Mouse (Mus musculus) brown adipose tissue, adult 24 weeks (tissue): ENCODE data around the gene Gulp1. TPM values are rescaled to one million over a fixed set of nuclear protein-coding genes. Genes with fewer than 3 reads are reported as not detected.
A peak's percentile ranks its signal among the peaks of the same experiment; 100 is the strongest.

Source experiments
- H3K27ac ChIP-seq: fragments of 200-500 bp; replicated peaks from 2 replicates; pipeline ENCODE4 v1.5.1; 2012; ENCODE audit warnings: low read depth, mild to moderate bottlenecking, low read length
- H3K4me1 ChIP-seq: fragments of 200-500 bp; 2 replicates; pipeline ENCODE4 v1.6.1; 2012; ENCODE audit warnings: low read length, mixed read lengths; ENCODE audit not compliant: control insufficient read depth, insufficient read depth, insufficient read length
- H3K4me3 ChIP-seq: fragments of 200-500 bp; 2 replicates; pipeline ENCODE4 v1.5.1; 2012; ENCODE audit warnings: low read depth, mild to moderate bottlenecking, low read length, moderate library complexity; ENCODE audit not compliant: insufficient read depth
- polyA plus RNA-seq: library from polyadenylated mRNA; stranded (reverse); fragments of >200 nt; gene quantifications from 2 replicates; pipeline ENCODE4 v1.2.4, GENCODE M21; 2012; ENCODE audit not compliant: missing spikeins, insufficient read depth, insufficient read length

The Gulp1 gene
- polyA plus RNA-seq, 1 experiment: 5.8 TPM

DNA sequence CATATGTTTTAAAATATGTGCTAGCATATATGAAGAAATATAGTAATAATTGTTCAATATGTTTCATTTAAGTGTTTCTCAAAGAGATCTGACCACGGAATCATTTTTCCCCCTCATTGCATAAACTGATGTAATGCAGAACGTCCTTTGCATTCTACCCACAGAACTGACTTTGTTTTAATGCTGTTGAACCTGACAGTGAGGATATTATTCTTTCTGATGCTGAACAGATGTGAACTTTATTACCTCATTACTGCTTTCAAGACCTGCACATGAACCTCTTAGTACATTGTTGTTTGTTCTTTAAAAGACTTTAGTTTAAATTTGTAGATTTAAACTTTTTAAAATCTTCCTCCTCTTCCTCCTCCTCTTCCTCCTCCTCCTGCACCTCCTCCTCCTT, 67.4 kb downstream of the Gulp1 start:
- no peak overlapping the region for H3K27ac ChIP-seq
- no peak overlapping the region for H3K4me3 ChIP-seq
- no peaks in the 10 kb centered on the region; the same call in 1 of the 2 replicates for H3K4me1 ChIP-seq

DNA sequence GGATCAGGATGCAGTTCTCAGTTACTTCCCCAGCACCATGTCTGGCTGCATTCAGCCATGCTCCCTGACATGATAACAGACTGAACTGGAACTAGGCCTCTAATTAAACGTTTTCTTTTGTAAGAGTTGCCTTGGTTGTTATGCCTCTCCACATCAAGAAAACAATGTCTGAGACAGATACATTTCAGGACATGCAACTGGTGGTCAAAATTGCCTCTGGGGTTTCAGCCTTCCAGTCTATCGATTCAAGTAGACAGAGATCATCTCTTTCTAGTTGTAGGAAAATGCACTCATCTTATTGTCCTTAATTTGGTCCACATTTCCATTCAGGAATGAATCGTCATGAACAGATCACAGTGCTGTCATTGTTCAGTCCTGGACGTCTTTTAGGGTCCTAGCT, 83.2 kb downstream of the Gulp1 start:
- no peak overlapping the region for H3K4me3 ChIP-seq
- H3K4me1 ChIP-seq: no peaks in the 10 kb centered on the region; the same call in 1 of the 2 replicates
- H3K27ac ChIP-seq: no peak overlapping the region

DNA sequence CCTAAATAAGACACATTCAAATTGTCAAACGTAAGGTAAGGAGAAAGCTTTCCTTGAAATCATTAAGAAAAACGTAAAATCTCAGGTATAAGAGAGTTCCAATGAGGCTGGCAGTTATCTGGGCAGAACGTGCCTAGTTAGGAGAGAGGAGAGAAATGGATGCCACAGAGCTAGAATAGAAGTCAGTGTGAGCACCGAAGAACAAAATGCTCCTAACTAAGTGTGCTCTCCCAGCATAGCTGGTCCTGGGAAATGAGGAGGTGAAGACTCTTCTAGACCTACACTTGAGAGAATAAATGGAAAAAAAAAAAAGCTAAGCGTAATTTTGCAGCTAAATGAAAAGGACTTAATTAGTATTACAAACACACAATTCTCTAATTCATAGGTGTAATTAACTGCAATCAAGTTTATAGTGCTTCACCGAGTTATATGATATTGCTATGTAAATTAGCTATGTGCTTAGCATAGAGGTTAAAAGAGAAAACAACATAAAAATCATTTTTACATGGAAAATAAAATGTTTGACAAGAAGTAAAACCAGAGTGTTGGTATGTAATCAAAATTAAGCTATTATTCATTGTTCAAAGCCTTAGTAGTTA, 94.5 kb downstream of the Gulp1 start:
- Histone ChIP-seq H3K4me1 (no peaks in the 10 kb centered on the region), H3K4me3 (no peak overlapping the region), H3K27ac (no peak overlapping the region)

DNA sequence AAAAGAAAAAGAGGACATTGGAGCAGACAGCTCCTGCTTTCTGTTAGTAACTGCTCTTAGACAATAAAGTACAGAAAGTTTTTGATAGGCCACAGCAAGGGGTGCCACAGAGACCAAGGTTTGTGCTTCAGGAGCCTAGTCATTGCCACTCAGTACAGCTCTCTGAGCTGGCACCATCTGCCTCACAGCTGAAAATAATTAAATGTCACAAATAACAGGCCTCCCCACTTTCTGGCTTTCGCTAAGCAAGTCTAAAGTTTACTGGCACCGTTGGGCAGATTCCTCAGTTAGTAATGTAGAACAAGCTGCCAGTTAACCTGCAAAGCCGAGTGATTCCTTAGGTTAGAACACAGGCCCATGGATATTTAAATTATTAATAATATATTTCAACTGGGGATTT, 127.7 kb downstream of the Gulp1 start:
- H3K4me1 ChIP-seq: no peaks in the 10 kb centered on the region; the same call in 1 of the 2 replicates
- H3K4me3 ChIP-seq: no peak overlapping the region
- no peak overlapping the region for H3K27ac ChIP-seq

DNA sequence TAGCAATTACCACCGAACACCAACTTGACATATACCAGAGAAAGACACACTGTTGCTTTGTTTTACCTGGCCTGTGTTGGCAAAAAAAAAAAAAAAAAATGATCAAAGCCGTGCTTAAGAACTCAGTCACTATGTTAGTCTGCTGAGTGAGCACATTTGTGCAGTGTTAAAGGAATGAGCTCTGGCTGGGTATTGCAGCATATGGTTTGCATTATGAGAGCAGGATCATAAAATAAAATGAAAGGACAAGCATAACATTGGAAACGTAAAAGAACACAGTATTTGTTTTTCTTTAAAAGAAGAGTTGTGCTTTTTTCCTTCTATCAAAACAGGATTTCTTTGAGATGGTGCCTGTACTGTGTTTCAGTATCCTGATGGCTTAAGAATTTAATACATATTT, 128.1 kb downstream of the Gulp1 start:
- Histone ChIP-seq H3K27ac (no peak overlapping the region), H3K4me3 (no peak overlapping the region), H3K4me1 (no peaks in the 10 kb centered on the region; the same call in 1 of the 2 replicates)

DNA sequence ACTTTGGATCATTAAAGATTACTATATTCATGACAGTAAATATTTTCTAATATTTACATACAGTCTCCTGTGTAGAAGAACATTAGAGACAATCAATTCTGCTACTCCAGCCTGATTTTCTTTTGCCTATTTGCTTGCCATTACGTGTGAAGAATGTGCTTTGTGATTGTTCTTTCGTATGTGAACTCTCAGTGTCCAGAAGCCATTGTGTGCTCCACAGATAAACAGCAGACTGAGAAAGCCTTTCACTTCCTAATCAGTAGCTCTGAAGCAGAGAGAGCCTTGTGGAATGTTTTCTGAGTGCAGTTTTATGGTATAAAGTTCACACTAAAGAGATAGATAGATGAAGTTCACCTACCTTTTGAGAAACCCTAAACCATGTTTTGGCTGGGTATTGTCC, 131.2 kb downstream of the Gulp1 start:
- Histone ChIP-seq H3K4me1 (no peaks in the 10 kb centered on the region), H3K4me3 (no peak overlapping the region), H3K27ac (no peak overlapping the region)

DNA sequence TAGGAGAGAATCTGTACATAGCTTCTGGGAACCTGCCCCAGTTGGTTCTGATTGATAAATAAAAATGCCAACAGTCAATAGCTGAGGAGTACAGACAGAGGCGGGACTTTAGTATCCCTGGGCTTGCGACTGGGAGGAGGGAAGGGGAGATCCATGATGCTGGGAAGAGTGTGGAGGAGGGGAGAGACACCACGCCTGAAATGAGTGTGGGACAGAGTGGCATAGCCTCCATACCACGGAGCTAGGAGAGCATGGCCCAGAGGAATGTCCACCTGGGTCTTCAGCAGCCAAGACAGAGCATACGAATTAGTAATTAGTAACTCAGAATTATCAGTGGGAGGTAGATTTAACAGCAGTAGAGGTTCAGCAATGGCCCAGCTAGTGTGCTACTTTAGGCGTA, 132.4 kb downstream of the Gulp1 start:
- no peak overlapping the region for H3K4me3 ChIP-seq
- H3K4me1 ChIP-seq: no peaks in the 10 kb centered on the region
- H3K27ac ChIP-seq: no peak overlapping the region

DNA sequence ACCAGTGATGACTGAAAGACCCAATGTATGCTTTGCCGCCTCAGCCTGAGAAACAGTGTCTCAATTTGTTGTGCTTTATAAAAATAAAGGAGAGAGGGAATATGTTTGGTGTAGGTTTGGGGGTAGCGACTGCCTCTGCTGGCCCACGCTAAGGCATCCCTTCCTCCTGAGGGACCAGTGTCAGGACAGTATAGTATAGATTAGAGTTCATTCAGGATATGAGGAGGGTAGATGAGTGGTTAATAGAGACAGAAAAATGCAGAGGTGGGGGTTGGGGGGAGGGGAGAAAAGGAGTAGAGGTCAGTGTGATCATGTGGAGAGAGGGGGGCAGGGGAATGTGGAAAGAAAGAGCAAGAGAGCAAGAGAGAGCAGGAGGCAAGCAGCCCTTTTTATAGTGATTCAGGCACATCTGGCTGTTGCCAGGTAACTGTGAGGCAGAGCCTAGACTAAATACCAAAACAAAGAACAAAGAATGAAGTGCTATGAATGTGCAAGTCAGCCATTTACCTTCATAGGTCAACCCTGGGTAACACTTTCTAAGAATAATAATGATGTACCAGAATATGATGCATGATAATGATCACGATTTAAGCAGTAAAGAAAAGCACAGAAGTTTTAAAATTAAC, 169.6 kb downstream of the Gulp1 start:
- Histone ChIP-seq H3K4me1 (no peaks in the 10 kb centered on the region), H3K27ac (no peak overlapping the region), H3K4me3 (no peak overlapping the region)

DNA sequence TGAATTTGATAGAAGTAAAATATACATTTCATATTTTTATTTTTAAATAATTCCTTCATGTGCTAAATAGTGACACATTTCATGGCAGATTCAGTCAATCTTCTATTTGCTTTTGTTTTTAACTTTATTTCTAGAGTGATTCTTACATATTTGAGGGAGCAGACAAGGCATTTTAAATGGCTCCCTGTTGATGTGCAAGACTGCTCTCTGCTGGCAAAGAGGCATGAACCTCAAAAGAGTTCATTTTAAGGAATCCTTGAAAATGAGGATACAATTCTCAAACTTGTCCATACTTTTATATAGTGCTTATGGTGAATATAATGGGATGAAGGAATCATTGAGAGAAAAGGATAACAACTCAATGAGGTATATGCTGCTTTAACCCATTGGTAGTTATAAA, 189.9 kb downstream of the Gulp1 start:
- no peak overlapping the region for H3K27ac ChIP-seq
- no peaks in the 10 kb centered on the region for H3K4me1 ChIP-seq
- H3K4me3 ChIP-seq: no peak overlapping the region

DNA sequence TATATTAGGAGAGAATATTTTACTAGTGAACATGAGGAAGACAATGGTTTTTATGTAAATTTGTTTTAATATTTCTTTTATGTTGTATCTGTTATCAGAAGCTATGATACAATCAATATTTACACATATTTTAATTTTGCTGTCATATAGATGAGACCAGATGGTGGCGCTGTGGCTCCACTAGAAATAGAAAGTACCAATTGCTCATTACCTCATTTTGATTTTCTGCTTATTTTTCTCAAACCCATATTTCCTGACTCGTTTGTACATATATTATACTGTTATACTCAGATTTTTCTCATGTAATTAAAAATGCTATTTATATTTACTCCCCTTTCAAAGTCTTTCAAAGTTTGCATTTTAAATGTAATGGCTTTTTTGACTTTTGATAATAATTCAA, 194.4 kb downstream of the Gulp1 start:
- no peak overlapping the region for H3K4me3 ChIP-seq
- no peak overlapping the region for H3K27ac ChIP-seq
- peaks cover 3% of the 10 kb centered on the region for H3K4me1 ChIP-seq

DNA sequence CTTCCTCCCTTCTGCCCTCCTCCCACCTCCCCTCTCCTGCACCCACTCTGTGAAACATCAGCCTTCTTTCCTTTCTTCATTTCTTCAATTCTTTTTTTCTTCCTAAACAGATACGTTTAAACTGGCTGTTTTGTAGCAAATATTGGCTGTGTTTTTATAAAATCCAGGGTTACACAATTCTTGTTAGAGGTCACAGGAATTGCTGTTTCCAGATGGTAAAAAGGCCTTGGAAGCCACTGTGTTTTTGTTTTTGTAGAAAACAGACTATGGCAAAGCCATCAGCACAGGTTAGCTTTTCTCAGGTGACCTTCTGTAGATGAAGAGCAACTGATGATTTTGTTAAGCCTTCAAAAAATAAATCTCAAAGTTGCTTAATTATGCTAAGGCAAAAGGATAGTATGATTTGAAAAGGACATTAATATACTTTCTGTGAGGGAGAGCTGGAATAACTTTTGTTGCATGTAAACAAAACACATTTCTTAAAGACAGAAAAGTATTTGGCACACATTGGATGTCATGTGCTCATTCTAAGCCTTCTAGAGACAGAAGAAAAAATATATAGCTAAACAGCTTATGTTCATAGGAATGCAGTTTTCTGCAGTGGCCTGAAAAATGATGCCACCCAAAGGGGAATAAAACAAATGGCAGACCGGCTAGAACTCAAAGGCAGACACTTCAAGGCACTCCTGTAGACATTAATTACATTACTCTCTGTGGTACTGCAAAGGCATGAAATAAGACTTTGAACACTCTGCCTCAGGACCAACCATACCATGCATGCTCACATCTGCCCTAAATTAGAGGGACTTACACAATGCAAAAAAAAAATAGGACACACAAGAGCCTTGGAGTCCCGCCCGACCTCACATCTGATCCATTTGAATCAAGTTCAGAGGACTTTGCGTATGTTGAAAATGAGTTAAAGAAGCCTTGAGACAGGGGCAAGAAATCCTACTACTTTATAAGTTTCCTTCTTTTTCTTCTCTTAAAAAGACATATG, 199.7 kb downstream of the Gulp1 start:
- Histone ChIP-seq H3K4me1 (peaks cover 3% of the 10 kb centered on the region), H3K4me3 (no peak overlapping the region), H3K27ac (peak overlapping the region; percentile 66)

DNA sequence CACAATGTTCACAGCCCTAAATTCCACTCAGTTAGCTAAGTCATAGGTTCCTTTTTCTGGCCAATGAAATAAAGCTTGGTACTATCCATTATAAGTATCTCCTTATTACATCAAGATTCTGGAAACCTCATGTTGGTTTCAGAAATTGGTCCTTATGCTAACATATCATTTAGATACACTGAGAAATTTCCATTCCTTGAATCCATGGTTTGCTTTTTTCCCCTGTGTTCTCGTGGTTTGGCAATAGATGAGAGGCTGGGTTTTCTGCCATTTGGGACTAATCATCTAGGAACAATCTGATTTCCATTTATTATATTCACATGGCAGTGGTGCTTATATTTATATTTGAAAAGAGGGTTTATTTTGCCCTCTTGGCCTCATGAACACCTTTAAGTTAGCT, 226.9 kb downstream of the Gulp1 start:
- no peak overlapping the region for H3K4me3 ChIP-seq
- no peaks in the 10 kb centered on the region for H3K4me1 ChIP-seq
- no peak overlapping the region for H3K27ac ChIP-seq

DNA sequence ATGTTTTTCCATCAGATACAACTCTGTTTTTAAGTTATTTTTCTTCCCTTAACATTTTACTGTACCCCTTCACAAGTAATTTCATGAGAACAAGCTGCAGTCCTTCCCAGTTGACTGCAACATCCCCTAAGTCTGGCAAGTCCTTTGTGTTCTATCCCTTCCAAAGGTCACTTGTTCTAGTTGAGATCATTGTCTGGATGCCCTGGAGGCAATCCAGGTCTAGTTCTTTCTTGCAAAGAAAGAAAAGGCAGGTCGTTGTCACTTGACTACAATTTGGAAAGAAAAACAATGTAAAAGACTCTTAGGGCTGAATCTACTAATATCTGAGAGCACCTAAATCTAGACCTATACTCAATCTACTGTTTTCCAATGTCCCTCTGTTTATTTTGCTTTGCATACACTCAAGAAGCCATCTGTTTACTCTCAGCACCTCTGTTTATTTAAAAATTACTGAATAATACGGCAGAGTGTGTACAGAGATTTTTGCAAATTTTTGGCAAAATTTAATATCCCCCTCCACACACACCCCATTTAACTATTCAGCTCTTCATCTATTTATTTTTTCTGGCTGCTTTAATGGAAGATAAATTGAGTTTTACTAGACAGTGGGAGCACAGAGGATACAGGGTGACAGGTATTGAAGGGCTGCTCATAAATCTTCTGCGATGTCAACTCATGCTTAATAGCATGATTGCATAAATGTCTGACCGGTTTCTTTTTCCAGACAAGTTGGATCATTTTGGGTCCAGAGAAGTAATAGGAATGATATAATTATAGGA, 252.5 kb downstream of the Gulp1 start:
- no peaks in the 10 kb centered on the region for H3K4me1 ChIP-seq

DNA sequence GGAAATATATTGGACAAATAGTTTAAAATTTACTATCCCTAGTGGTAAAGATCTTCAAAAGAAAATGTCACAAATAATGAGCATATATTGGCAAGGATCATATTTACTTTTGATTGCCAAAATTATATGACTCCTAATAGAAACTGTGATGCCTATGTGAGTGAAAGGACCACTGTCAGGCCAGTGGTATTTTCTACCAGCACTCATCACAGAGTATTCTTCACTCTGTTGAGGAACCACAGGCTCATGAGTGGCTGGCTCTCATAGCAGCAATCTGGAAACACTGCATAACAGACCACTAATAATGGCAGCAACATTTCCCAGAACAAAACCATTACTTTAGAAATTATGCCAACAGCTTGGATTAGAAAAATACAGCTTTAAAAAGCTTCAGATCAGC, 255.1 kb downstream of the Gulp1 start:
- no peak overlapping the region for H3K27ac ChIP-seq
- H3K4me1 ChIP-seq: no peaks in the 10 kb centered on the region
- no peak overlapping the region for H3K4me3 ChIP-seq

More for the DNA sequence above, 252.5 kb downstream of the Gulp1 start:
- H3K27ac ChIP-seq: no peak overlapping the region
- H3K4me3 ChIP-seq: no peak overlapping the region

DNA sequence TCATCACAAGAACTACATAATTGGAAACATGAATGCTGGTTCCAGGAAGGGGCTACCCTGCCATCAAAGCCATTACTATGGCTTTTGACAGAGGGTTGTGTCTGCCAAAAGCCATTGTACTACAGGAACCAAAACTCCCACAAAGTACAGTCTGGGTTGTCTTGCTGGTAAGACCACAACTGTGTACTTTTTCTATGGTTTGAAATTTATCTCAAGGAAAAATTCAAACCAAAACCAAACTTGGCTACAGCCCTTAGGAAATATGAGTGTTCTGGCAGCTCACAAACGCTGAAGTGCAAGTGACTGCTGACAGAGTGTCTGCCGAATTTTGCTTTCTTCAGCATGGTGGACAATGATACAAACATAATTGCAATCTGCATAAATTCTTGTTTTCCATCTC, 259.0 kb downstream of the Gulp1 start:
- H3K4me1 ChIP-seq: no peaks in the 10 kb centered on the region
- no peak overlapping the region for H3K4me3 ChIP-seq
- H3K27ac ChIP-seq: no peak overlapping the region
